Mouse (Mus musculus) cerebellum, adult 9-11 months (tissue): ENCODE measurements around the gene Fam13a.

Experiments used
- DNase-seq: peaks from one replicate; pipeline ENCODE4 v3.0.0; 2022

Fam13a gene

GRCm38 (mm10) chr6:58932515-58933188, 91.7 kb downstream of the Fam13a start:
- no peak for DNase-seq

DNA sequence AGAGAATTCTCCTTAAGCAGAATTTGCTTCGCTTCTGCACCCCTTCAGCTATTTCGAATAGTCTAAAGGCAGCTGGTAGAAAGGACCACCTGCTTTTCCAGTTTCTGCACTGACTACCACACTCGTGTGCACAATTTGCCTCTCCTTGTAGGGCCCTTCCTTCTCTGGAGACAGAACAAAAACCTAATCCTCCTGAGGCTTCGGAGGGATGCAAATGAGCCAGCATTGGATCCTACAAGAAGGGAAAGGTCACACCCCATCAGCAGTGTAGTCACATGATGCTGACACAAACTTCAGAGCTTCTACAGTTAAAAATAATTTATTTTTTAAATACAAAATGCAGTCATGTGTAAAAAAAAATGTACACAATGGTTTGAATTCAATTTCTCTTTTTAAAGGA, 93.2 kb downstream of the Fam13a start:
- no peak for DNase-seq

- DNase-seq = peak; percentile 43
These were observed 94.4 kb downstream of the Fam13a start for GRCm38 (mm10) chr6:58929911-58930431.

- DNase-seq = peak; percentile 87
These were observed 96.5 kb downstream of the Fam13a start for GRCm38 (mm10) chr6:58927881-58928280.

DNA sequence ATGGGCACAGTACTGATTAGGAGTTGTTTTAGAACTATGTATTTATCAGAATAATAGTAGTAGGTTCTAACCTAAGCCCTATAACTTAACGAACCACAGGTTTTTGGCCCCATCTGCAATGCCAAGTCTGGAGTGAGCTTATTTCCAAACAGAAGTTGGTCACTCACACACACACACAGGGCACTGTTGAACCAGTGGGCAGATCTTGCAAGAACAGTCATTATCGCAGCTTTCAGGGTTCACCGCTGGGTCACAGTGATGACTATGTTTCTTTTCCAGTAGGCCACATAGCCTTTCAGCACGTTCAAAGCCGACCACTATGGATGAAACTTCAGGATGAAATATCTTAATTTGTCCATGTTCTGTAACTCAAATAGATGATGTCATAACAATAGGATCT, 101.8 kb downstream of the Fam13a start:
- DNase-seq = no peak

GRCm38 (mm10) chr6:58921623-58922022, 102.7 kb downstream of the Fam13a start:
- DNase-seq = no peak

- DNase-seq = no peak
These were observed 103.6 kb downstream of the Fam13a start for GRCm38 (mm10) chr6:58920735-58921134.

DNA sequence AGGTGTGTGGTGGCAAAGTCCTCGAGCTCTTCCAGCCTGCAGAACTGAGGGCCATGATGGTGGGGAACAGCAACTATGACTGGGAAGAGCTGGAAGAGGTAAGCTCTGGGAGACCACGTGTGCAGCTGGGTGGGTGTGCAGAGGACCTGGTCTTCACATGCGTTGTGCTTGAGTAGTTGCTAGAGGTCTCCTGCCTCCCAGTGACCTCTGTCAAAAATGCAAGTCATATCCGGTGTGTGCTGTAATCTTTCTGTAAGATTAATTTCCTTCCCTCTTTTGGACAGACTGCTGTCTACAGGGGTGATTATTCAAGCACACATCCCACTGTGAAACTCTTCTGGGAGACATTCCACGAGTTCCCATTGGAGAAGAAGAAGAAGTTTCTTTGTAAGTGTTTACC, 107.9 kb downstream of the Fam13a start:
- DNase-seq = no peak

GRCm38 (mm10) chr6:58913971-58914370, 110.4 kb downstream of the Fam13a start:
- no peak for DNase-seq

DNA sequence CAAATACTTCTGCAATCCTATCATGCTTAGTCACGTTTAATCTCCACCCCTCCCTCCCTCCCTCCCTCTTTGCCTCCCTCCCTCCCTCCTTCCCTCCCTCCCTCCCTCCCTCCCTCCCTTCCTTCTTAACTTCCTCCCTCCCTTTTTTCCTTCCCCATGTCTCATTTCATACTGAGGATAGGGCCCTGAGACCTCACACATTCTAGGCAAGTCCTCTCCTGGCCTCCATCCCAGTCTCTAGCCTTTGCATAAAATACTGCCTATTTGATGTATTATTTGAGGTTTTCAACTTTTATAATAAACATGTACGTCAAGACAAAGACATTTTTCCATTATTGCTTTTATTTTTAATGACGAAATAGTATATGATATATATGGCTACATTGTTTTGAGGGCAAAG, 110.8 kb downstream of the Fam13a start:
- DNase-seq = no peak

DNA sequence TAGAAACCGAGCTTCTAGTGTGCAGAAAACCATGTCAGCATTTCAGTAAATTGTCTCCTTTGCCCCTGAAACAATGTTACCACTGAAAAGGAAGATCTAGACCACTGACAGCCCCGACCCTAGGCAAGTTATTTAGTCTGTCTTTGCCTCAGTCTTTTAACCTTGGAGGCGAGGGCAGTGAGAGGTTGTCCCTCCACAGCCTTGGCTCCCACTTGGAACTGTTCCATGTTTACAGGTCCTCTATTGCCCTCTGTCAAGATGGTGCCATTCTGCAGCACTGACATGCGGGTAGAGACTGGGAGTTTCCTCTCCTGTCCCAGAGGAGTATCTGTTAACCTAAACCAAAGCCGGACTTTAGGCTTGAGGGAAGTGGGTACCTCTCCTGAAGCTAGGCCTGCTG, 111.5 kb downstream of the Fam13a start:
- DNase-seq = no peak

DNA sequence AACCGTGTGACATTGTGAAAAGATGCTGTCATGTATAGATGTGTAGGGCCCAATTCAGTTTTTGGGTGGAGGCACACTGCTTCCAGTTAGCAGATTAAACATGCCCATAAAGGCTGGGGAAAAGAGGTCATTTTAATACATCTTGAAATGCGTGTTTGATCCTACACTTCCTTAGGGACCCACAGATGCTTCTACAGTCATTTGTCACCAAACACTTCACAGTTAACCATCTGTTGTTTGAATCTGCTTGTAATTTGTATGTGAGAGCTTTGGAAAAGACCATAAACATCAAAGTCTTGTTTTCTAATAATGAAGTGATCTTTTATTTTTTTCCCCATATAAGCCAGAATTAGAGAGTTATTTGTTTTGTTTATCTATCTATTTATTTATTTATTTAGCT, 116.6 kb downstream of the Fam13a start:
- DNase-seq = no peak

- DNase-seq = no peak
These were observed 117.0 kb downstream of the Fam13a start for GRCm38 (mm10) chr6:58907336-58907735.

DNA sequence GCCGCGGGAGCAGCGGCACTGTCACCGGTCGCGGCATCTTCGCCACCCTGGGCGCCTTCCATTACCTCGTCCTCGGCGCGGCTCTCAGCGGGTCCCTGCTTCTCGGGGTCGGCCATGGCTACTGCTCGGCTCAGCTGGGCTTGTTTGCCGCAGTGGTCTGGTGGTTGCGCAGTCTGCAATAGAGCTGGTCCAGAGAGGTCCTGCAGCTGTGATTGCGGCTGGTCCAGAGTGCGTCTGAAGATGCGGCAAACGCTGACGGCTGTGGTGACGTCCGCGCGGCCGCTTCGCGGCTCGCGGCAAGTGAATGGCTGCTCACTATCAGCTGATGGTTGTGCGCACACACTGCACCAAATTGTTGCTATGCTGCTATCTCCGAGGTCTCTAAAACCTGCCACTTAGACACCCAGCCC, 117.5 kb downstream of the Fam13a start, which contains the start of gene Nap1l5:
Nap1l5 (minus strand) TSS at position 225 of the 410 bp plus-strand sequence.
- peak; percentile 93 for DNase-seq

- DNase-seq = peak; percentile 64
These were observed 119.8 kb downstream of the Fam13a start for GRCm38 (mm10) chr6:58904551-58904950.

DNA sequence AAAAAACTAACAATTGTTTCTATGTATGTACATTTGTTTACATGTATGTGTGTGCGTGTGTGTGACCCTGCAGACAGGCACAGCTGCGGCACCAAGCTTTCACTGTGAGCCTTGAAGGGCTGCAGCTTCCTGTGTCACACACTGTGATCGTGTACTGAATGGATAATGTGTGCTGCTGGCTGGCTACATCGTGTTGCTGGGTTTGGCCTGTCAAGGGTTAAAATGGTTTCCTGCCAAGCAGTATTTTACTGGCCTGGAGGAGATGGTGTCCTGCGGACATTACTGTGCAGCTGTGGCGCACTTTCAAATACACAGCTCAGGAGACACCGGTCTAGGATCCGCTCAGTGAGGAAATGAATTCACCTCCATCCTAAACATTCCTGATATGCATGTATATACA, 121.2 kb downstream of the Fam13a start:
- peak; percentile 63 for DNase-seq

GRCm38 (mm10) chr6:58900536-58900935, 123.8 kb downstream of the Fam13a start:
- DNase-seq = no peak

GRCm38 (mm10) chr6:58899076-58899475, 125.3 kb downstream of the Fam13a start:
- DNase-seq = peak; percentile 45

GRCm38 (mm10) chr6:58896648-58897047, 127.7 kb downstream of the Fam13a start:
- DNase-seq = no peak

GRCm38 (mm10) chr6:58894994-58895393, 129.4 kb downstream of the Fam13a start:
- DNase-seq = no peak

DNA sequence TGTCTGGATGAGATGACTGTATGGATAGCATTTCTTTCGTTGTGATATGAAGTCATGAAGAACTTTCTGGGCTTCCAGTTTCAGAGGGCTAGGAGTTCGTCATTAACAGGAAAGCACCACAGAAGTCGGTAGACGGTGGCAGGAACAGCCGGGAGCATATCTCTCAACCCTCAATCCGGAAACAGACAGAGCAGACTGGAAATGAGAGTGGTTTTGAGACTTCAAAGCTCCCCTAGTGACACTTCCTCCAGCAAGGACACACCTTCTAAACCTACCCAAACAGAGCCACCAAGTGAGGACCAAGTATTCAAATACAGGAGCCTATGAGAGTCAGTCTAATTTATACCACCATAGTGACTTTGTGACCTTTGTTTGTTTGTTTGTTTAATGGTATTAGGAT, 131.0 kb downstream of the Fam13a start:
- no peak for DNase-seq

GRCm38 (mm10) chr6:58889917-58890316, 134.4 kb downstream of the Fam13a start:
- DNase-seq = no peak

GRCm38 (mm10) chr6:58882271-58882670, 142.1 kb downstream of the Fam13a start:
- no peak for DNase-seq
